Mouse (Mus musculus) gastrocnemius, adult 18-20 months (tissue): ENCODE measurements around the gene Cacna1c. TPM values are rescaled to one million over a fixed set of nuclear protein-coding genes. Genes with fewer than 3 reads are reported as not detected.

ENCODE experiments used
- DNase-seq: peaks from one replicate; pipeline ENCODE4 v3.0.0; 2021; ENCODE audit warnings: low spot score
- total RNA-seq, 2 experiments: library from RNA; stranded (reverse); gene quantifications; 2 replicates each; pipeline ENCODE4 v1.2.3; 2021

The Cacna1c gene
- total RNA-seq, 2 experiments from 2014 or later = 0.98 to 1.7 TPM

- no peak for DNase-seq
These were observed 376.6 kb downstream of the Cacna1c start for GRCm38 (mm10) chr6:118819657-118820056.

DNA sequence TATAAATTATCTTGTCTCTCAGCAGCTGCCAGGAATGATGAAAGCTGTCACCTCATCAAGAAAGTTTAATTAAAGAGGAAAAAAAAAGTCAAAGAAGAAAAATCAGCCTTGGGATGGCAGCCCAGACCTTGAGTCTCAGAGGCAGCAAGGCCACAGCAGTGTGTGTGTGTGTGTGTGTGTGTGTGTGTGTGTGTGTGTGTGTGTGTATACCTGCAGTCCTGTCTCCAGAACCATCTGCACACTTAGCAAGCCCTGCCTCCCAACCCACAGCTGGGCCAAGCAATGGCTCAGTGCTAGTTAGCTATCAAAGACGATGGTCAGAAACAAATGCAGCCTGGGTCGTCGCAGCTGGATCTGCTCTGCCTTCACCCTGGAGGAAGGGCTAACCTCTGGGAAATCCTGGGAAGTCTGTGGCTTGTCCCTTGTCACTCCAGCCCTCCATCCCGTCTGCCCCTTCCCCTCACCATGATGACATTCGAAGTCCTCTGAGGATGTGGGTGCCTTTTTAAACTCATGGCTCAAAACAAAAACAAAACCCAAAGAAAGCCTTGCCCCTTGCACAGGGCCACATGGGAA lies 378.2 kb downstream of the Cacna1c start:
- no peak for DNase-seq

DNA sequence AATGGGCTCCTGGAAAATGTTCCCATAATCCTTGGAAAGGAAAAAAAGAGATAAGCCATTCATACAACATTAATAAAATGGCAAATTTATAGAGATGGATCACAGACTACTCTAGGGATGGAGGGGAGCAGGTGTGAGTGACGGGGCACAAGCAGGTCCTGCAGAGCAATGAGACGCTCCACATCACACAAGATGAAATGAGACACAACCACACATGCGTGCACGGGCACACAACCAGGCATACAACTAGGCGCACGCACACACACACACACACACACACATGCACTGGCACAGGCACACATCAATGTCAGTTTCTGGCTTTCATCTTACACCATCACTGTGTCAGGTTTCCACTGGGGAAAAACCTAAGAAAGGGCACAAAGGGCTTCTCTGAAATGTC lies 380.0 kb downstream of the Cacna1c start:
- DNase-seq = no peak

DNA sequence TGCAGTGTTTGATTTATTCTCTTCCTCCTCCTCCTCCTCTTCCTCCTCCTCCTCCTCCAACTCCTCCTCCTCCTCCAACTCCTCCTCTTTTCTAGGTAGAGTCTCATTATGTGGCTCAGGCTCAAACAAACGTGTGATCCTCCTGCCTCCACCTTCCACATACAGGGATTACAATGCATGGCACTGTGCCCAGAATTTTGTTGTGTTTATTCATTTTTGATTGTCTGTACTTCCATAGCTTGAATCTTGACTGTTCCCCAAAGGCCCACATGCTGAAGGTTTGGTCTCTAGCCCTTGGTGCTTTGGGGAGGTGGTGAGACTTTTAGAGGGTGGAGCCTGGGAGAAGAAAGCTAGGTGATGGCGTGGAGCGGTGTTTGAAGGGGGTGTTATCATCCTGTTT lies 383.7 kb downstream of the Cacna1c start:
- DNase-seq = no peak

- no peak for DNase-seq
These were observed 384.2 kb downstream of the Cacna1c start for GRCm38 (mm10) chr6:118812007-118812406.

GRCm38 (mm10) chr6:118810834-118811233 lies 385.4 kb downstream of the Cacna1c start:
- DNase-seq = no peak

GRCm38 (mm10) chr6:118805139-118805538 lies 391.1 kb downstream of the Cacna1c start:
- no peak for DNase-seq

DNA sequence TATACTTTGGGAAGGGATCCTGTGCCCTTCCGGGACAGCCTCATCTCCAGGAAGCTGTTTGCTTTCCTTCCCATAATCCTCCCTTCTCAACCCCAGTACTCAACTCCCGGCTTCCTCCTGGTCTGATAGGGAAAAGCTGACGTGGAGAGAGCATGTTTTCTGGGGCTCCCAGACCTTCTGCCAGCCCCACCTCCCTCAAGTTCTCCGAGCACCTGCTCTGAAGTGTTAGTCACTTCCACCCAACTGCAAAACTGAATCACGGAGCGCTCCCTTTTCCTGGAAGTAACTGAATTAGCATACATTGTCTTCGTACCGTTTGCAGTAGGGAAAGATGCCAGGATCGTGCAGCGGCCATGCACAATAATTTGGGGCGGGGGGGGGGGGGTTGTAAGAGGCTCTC lies 393.9 kb downstream of the Cacna1c start:
- no peak for DNase-seq

DNA sequence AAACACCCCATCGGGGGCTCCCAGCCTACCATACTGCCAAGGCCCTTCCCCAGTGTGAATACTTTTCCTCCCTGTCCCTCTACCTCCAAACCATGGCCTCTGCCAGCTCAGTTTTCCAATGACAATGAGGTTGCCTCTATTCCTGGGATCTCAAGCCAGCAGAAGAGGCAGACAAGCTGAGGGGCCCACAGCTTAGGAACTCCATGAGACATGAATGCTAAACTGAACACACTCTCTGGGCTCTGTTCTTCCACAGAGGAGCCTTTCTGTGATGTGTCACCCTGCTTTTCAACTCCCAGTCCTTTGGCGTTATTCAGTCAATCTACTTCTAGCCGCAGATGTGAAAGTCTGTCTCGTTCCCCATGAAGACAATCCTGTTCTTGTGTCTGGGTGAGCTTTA lies 399.8 kb downstream of the Cacna1c start:
- DNase-seq = no peak

- DNase-seq = no peak
These were observed 400.5 kb downstream of the Cacna1c start for GRCm38 (mm10) chr6:118795716-118796115.

DNA sequence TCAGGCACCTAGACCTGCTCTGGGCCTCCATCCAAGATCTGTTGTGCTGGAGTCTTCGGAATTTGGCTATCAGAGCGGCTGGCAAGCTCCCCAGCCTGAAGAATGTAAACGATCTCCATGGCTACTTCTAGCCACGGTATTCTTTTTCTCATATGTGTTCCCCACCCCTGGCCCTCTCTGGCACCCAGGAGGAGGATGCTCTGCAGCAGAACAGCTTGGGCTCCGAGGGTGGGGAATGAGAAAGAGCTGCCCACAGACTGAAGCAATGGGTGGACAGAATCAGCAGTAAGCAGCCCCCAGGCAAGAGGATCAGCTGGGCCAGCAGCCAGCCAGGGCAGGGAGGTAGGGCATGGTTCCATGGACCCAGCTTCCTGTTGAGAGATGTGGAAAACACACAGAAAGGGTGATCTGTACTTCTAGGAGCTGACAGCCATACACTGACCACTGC lies 404.3 kb downstream of the Cacna1c start:
- DNase-seq = no peak

GRCm38 (mm10) chr6:118787933-118788332 lies 408.3 kb downstream of the Cacna1c start:
- no peak for DNase-seq

- no peak for DNase-seq
These were observed 415.9 kb downstream of the Cacna1c start for GRCm38 (mm10) chr6:118780280-118780679.

GRCm38 (mm10) chr6:118779201-118779600 lies 417.0 kb downstream of the Cacna1c start:
- no peak for DNase-seq

DNA sequence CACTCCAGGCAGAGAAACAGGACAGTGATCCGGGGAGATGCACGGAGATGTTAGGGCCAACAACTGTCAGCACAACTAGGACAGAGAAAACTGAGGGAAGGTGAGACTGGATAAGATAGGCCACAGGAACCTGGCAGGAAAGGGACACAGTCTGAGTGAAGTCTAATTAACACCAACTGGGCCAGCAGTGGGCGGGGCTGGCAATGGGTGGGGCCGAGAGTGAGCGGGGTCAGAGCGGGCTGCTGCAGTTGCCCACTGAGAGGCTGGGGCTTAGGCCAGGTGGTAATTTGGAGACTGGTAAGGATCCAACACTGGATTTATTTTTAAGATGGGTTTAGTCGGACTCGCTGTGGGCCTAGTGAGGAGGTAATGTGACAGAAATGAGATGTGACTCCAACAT lies 418.8 kb downstream of the Cacna1c start:
- no peak for DNase-seq

DNA sequence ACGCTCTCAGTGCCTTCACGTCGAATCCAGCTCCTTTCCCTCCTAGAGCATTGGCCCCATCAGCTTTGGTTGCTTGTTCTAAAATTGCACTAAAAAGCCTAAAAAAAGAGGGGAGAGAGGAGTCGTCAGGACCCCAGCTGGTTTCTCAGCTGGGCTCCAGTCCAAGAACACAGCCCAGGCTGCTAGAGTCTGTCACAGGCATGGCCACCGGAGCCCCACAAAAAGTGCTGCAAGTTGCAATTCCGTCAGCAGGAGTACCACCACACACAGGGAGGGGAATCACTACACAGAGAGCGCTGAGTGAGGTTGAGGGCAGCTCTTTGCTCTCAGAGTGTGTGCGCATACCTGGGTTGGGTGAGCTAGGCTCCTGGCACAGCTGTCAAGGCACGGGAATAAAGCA lies 419.8 kb downstream of the Cacna1c start:
- no peak for DNase-seq

- no peak for DNase-seq
These were observed 423.6 kb downstream of the Cacna1c start for GRCm38 (mm10) chr6:118772581-118772980.

DNA sequence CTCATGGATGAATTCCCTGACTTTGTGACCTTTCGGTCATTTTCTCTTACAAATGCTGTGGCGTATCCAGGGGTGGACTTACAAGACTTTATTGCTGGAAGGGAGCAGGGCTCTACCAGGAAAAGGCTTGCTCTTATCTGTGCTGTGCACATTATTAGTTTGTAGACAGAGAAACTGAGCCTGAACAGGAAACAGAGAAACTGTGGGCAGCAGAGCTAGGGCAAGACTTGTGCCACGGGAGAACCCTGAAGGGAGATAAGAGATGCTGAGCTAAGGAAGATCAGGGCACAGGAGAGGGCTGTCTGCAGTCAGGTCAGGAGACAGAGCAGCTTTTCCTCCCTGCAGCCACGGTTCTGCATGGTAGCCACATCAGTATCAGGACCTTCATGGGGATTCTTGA lies 425.1 kb downstream of the Cacna1c start:
- no peak for DNase-seq

- no peak for DNase-seq
These were observed 425.8 kb downstream of the Cacna1c start for GRCm38 (mm10) chr6:118770396-118770795.

- no peak for DNase-seq
These were observed 426.4 kb downstream of the Cacna1c start for GRCm38 (mm10) chr6:118769792-118770191.

- no peak for DNase-seq
These were observed 428.5 kb downstream of the Cacna1c start for GRCm38 (mm10) chr6:118767698-118768097.

DNA sequence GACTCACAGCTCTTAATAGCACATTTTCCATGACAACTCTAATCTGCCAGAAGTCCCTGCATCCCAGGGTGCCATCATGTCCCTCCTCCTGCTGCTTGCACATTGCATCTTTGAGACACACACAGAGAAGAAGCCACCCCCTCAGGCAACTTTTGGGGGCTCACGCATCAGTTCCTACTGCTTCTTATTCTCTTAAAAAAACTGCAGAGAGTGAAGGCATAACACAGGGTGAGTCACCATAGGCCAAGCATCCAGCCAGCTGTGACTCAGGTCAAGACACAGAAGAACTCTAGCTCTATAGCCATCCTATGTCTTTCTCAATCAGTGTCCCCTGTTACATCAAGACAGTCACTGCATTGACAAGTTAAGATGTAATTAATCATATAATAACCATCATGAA lies 431.0 kb downstream of the Cacna1c start:
- no peak for DNase-seq

- no peak for DNase-seq
These were observed 437.2 kb downstream of the Cacna1c start for GRCm38 (mm10) chr6:118759015-118759414.

DNA sequence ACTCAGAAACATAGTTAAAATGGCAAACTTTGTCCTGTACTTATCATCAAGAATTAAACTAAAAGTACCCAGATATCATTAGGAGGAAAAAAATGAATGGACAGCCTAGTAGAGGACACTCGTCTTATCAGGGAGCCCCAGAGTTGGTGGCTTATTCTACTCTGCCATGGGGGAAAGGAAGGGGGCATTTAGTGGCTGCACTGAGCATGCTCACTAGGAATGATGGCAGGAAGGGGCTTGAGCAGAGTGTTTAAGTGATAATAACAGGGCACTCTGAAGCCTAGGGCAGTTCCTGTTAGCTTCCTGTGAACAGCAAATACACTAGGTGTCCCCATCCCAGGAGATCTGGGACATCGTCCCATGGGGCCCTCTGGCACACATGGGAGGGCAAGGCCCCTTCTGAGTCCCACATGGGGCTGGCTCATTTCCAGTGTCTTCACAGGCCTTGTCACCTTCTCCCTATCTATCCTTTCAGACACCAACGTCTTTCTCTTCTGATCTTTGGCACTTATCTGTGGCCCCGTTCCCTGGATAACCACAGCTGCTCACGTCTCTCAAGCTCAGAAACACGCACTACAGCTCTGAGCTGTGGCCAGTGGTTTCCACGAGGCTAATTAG lies 437.8 kb downstream of the Cacna1c start:
- no peak for DNase-seq
